8 mouse cellular contexts compared by ENCODE assay signal in the genomic region with DNA sequence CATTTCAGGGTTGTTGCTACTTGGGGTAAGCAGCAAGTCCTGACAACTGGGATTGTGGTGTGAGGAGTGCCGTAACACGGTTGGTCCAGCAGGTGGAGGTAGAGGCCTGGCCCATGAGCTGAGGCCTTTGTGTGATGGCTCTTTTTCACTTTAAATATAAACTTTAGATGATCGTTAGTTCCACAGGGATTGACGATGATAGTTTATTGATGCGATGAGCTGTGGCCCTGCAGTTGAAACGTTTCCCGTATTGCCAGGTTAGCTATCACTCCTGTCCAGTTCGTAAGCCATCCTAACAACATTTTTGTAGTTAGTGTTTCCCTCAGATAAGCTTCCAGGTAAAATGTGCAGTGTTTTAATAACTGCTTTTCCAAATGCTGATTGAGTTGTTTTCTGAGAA. TPM values are rescaled to one million over a fixed set of nuclear protein-coding genes. Genes with fewer than 3 reads are reported as not detected.
DNase-seq lines count a peak whose midpoint lies in the region; ATAC-seq and TF ChIP-seq lines count a peak whose summit lies in the region.

No protein-coding gene starts in this region.

- H3K9me3 ChIP-seq in liver, embryonic 13.5 days (replicated peaks): no peaks in the 10 kb centered on the region

- H3K4me1 ChIP-seq in liver, embryonic 13.5 days (replicated peaks): peaks cover 83% of the 10 kb centered on the region
- H3K4me1 ChIP-seq in olfactory bulb, adult 2 months (ENCODE audit: control insufficient read depth, insufficient read depth, low read length): no peaks in the 10 kb centered on the region; the same call in 1 of the 2 replicates

- H3K27ac ChIP-seq in gastrocnemius, adult 2 months: no peak overlapping the region
- peak overlapping the region; percentile 95 for H3K27ac ChIP-seq in liver, embryonic 13.5 days
- H3K27ac ChIP-seq in olfactory bulb, adult 2 months (ENCODE audit: insufficient read depth, low read depth, low read length): no peak overlapping the region

- no peaks in the 10 kb centered on the region for H3K27me3 ChIP-seq in liver, embryonic 13.5 days

- peak overlapping the region; percentile 43 for H3K4me2 ChIP-seq in liver, embryonic 13.5 days

- intact Hi-C loops in gastrocnemius, adult 2 months (cut with DNase I): loop anchor here (1.0 to 5.0 kb wide), 4 partner anchors 47 to 298 kb away; a partner anchor contains a TSS

- WGBS in liver, embryonic 13.5 days (ENCODE audit: insufficient replicate concordance): 21% methylated on average over 8 of the region's 8 CpGs
- 70% methylated on average over 8 of the region's 8 CpGs for WGBS in olfactory bulb, adult 2 months

- TF ChIP-seq CTCF in gastrocnemius, adult 2 months (IDR thresholded peaks at IDR 0.05): peak; percentile 92
- peak; percentile 45; the same call in 1 of the 2 replicates for TF ChIP-seq CTCF in olfactory bulb, adult 2 months (IDR thresholded peaks at IDR 0.05; ENCODE audit: insufficient read depth, low read depth, low read length)

- peaks cover 11% of the 10 kb centered on the region for H3K36me3 ChIP-seq in liver, embryonic 13.5 days

- peak; percentile 60 for DNase-seq in CD4-positive helper T cell, adult 2 months (ENCODE audit: low read depth, low spot score)
- peak; percentile 62 for DNase-seq in MEL-GATA-1-ER (ENCODE audit: extremely low read depth, low read depth)
- DNase-seq in cerebellum, adult 9-10 months: peak; percentile 39
- DNase-seq in gastrocnemius, adult 2 months: peak; percentile 58
- DNase-seq in kidney, adult 18-20 months: peak; percentile 71
- DNase-seq in liver, embryonic 13.5 days: peak; percentile 65
- no peak for DNase-seq in Muller cell, postnatal 12 days (ENCODE audit: inconsistent ontology term)

- H3K9ac ChIP-seq in liver, embryonic 13.5 days: peak overlapping the region; percentile 61; the same call in 1 of the 2 replicates

- H3K4me3 ChIP-seq in gastrocnemius, adult 2 months: no peak overlapping the region
- no peak overlapping the region for H3K4me3 ChIP-seq in liver, embryonic 13.5 days (replicated peaks)
- no peak overlapping the region for H3K4me3 ChIP-seq in olfactory bulb, adult 2 months (ENCODE audit: insufficient read depth, low read depth, low read length)

- peak; percentile 78 for ATAC-seq in liver, embryonic 13.5 days (ENCODE audit: low read depth)

- no peak for TF ChIP-seq POLR2A in olfactory bulb, adult 2 months (IDR thresholded peaks at IDR 0.05; ENCODE audit: insufficient read depth, low read depth, low read length)

RNA-seq across cellular contexts. Expression of a gene that starts 46.4 kb away (rescaled TPM):
- total RNA-seq in gastrocnemius, adult 2 months (2021): 1 to 10 TPM; 4.0 to 6.3 TPM
- polyA plus RNA-seq in liver, embryonic 13.5 days (2015; fragmentation: Nextera tagmentation; extraction: Ambion mirVana): 1.1 TPM in 2 replicates
- polyA plus RNA-seq in olfactory bulb, adult 2 months (2012; ENCODE audit: insufficient read depth, insufficient read length, low replicate concordance, missing spikeins): not detected in 2 replicates
